Mouse (Mus musculus) layer of hippocampus, adult 2 months (tissue): ENCODE measurements around the gene Nampt. TPM values are rescaled to one million over a fixed set of nuclear protein-coding genes. Genes with fewer than 3 reads are reported as not detected.
A peak's percentile ranks its signal among the peaks of the same experiment; 100 is the strongest.

Experiments
- DNase-seq, 2 experiments: peaks; one replicate each; pipeline ENCODE4 v3.0.0; 2022; ENCODE audit warnings: low spot score in 2 of 2
- H3K27ac ChIP-seq: fragments of 200-600 bp; 2 replicates; pipeline ENCODE4 v1.8.1; 2022
- H3K4me3 ChIP-seq: fragments of 200-600 bp; 2 replicates; pipeline ENCODE4 v1.8.1; 2022; ENCODE audit warnings: mild to moderate bottlenecking
- CTCF ChIP-seq: fragments of 200-600 bp; conservative IDR thresholded peaks from 2 replicates; pipeline ENCODE4 v1.8.1; 2022; ENCODE audit warnings: antibody characterized with exemption, mild to moderate bottlenecking, moderate library complexity
- total RNA-seq, 2 experiments: library from RNA; stranded (reverse); gene quantifications; 2 replicates each; pipeline ENCODE4 v1.2.3; 2021

Gene Nampt
- total RNA-seq, 2 experiments from 2014 or later: 41.3 to 42.9 TPM

DNA sequence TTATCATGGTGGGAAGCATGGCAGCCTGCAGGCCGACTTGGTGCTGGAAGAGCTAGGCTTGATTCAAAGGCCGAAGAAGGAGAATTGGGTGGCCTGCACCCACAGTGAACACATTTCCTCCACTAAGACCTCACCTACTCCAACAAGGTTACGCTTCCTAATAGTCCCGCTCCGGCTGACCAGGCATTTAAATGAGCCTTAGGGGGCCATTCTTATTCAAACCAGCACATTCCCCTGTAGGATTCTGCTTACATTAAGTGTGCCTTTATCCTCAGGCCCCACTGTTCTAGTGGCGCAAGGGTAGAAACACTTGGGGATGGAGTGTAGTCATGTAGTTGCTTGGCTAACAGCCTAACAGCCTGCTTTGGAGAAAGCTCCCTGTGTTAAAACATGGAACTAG lies 5.2 kb downstream of the Nampt start:
- Histone ChIP-seq H3K27ac (no peak overlapping the region), H3K4me3 (no peak overlapping the region)
- no peak for DNase-seq
- no peak for TF ChIP-seq CTCF

DNA sequence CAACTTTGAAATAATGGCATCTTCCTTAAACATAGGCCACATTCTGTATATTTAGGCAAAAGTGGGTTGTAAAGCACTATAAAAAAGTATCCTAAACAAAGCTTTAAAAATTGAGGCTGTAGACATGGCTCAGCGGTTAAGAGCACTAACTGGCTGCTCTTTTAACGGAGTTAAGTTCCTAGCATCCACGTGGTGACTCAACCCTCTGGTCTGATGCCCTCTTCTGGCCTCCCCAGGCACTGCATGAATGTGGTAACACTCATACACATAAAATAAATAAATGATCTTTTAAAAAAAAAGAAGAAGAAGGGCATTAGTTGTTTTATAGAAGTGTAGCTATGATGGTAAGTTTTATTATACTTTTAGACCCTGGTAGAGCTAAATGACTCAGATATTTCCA lies 7.6 kb downstream of the Nampt start:
- Histone ChIP-seq H3K4me3 (no peak overlapping the region), H3K27ac (peak overlapping the region; percentile 82; the same call in 1 of the 2 replicates)
- peak in 1 of 2 experiments; percentile 38 for DNase-seq
- TF ChIP-seq CTCF: peak; percentile 83

DNA sequence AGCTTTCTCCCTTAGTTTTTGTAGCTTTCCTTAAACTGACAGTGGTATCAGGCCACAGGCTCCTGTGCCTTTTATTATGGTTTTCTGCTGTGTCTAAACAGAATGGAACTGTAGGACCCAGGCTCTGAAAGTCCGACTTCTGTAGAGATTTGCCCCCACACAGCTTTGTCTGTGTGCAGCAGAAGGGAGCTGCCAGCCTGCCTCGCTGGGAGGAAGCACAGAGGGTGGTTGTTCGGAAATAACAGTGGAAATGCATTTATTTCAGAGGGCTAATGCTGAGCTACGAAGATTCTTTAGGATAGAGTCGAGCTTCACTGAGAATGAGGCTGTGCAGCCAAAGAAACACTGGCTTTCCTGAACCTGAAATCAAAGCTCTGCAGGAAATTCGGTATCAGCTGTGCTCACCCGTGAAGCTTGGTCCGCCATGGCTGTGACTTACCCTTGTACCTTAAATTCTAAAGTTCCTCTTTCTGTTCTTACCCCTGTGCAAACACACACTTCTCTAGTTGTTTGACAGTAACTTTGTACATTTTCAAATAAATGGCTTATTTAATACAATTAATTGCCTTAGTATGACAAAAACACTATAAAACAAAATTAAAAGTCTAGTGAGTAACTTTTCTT lies 8.9 kb downstream of the Nampt start:
- peak overlapping the region; percentile 82 for H3K27ac ChIP-seq
- TF ChIP-seq CTCF: no peak
- DNase-seq: peak; percentile 20 to 30
- peak overlapping the region; percentile 27 for H3K4me3 ChIP-seq

DNA sequence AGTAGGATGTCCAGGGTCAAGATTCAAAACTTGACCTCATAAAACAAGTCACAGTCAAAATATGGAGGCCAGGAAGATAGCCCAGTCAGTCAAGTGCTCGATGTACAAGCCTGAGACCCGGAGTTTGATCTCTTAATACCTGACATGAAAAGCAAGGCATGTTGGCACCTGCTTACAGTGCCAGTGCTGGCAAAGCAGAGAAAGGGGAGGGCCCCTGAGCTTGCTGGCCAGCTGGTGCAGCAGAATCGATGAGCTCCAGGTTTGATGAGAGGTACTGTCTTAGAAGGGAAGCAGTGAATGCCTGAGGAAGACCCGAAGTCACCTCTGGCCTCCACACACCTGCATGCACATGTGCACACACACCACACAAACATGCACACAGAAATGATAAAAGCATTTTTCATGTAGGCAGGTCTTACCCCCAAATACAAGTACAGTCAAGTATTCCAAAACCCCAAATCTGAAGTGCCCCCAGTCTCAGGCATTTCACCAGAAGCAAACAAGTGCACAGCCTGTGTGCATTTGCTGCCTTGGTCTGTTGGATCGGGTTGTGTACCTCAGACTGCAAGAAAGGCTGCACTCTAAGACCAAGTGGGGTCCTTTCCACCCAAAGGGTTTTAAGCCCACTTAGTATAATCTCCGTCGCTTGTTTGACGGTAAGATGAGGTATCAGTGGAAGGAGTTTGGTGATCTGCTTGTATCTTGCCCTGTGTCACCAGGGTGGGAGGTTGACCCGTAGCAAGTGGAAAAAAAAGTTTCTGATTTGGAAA lies 10.2 kb downstream of the Nampt start:
- no peak overlapping the region for H3K27ac ChIP-seq
- DNase-seq: no peak
- TF ChIP-seq CTCF: no peak
- H3K4me3 ChIP-seq: no peak overlapping the region

DNA sequence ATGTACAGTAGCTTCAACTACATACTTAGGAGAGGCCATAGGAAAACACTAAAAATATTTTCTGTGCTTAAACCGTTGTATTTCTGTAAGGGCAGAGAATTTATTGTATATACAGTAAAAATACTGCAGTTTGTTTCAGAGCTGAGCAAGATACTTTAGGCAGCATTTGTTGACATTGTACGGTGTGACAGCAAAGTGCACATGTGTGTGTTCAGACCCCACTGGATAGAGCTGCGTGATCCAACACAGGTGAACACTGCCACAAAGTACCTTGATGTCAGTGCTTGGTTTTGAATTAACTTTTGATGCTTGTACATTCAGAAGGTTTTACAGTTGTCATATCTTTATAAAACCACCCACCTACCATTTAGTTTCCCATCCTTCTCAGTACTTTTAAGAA lies 12.7 kb downstream of the Nampt start:
- Histone ChIP-seq H3K27ac (no peak overlapping the region), H3K4me3 (no peak overlapping the region)
- DNase-seq: no peak
- TF ChIP-seq CTCF: no peak

DNA sequence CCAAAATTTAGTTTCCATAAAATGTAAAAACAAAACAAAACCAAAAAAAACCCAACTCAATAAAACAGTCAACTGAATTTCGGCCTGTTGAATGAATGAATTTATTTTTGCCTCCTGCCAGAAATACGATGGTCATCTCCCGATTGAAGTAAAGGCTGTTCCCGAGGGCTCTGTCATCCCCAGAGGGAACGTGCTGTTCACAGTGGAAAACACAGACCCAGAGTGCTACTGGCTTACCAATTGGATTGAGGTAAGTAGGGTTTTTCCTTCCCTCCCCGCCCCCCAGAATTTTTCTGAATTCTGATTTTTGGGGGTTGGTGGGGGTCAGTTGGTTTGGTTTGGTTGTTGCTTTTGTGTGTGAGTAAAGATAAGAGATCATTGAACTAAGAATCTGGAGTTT lies 15.4 kb downstream of the Nampt start:
- Histone ChIP-seq H3K27ac (no peak overlapping the region), H3K4me3 (no peak overlapping the region)
- TF ChIP-seq CTCF: no peak
- no peak for DNase-seq

DNA sequence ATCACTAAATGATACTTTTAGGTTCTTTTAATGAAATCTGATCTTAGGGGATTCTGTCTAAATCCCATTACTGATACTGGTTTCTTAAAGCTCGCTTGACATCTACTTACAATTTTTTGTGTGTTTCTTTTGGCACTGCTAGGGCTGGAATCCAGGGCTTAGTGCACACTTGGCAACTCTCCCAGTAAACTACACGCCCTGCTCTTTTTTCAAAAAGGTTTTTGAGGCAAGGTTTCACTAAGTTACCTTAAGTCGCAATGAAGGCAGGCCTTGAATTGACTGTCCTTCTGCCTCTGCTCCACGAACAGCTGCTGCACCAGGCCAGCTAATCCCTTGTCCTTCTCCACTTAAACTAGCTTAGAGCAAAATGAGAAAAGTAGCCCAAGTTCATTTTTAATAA lies 15.9 kb downstream of the Nampt start:
- H3K27ac ChIP-seq: no peak overlapping the region
- no peak for TF ChIP-seq CTCF
- no peak for DNase-seq

DNA sequence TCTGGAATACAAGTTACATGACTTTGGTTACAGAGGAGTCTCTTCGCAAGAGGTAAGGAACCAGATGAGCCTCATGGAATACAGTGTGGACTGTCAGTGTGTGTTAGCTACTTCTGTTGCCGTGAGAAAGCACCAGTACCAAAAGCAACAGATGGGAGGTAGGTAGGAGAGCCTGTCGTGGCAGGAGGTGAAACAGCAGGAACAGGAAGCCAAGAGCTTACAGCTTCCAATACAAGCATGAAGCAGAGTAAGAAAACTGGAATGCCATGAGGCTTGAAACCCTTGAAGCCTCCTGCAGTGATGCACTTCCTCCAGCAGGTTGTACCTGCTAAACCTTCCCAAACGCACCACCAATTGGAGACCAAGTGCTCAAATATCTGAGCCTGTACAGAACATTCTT lies 19.1 kb downstream of the Nampt start:
- Histone ChIP-seq H3K4me3 (no peak overlapping the region), H3K27ac (peak overlapping the region; percentile 28; the same call in 1 of the 2 replicates)
- TF ChIP-seq CTCF: peak; percentile 36
- DNase-seq: no peak

More for the DNA sequence above, 15.9 kb downstream of the Nampt start:
- H3K4me3 ChIP-seq: no peak overlapping the region

DNA sequence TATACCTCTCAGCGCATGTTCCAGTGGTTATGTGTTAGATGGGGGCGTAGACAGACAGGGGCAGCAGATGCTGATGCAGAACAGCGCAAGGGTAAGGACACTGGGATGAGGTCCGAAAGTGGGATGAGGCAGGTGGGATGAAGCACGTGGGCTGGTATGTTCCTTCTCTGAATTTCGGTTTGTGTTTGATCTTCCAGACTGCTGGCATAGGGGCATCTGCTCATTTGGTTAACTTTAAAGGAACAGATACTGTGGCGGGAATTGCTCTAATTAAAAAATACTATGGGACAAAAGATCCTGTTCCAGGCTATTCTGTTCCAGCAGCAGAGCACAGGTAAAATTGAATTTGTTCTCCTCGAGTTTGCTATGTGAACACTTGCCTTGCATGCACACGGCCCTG lies 19.6 kb downstream of the Nampt start:
- TF ChIP-seq CTCF: no peak
- Histone ChIP-seq H3K4me3 (no peak overlapping the region), H3K27ac (peak overlapping the region; percentile 28; the same call in 1 of the 2 replicates)
- DNase-seq: no peak

DNA sequence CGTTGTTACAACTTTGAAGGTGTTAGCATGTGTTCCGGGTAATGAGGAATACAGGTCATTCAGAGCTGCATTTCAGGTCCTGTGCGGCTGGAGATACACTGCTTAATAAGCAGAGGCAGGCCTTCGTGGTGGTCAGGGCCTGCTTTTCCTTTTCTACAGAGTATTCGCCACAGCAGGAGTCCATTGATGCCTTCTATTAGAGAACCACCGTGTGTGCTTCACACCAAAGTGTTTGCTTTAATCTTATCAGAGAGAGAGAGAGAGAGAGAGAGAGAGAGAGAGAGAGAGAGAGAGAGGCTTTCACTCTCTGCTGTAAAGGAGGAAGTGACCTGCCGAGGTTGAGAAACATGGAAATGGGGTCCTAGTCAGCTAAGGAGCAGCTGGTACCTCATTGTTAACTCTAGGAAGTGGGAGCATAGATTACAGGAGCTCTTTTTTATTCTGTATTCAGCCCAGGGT lies 22.1 kb downstream of the Nampt start:
- no peak for TF ChIP-seq CTCF
- Histone ChIP-seq H3K4me3 (no peak overlapping the region), H3K27ac (no peak overlapping the region)
- DNase-seq: no peak

DNA sequence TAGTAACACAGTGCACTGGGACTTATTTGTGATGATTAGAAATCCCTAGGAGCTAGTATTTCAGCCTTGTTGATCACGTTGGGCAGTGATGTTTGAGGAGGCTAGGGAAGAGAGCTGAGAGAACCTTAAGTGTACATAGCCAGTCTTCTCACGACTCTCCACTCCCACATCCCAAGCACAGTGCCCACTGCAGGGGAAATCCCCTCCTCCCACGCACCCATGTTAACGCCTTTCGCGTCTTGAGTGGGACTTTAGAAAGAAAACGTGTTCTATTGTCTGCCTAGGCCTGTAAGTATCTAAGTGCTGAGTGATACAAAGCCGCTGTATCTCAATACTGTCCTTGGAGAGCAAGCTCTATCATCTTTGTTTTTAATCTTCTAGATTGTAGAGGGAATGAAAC lies 27.0 kb downstream of the Nampt start:
- no peak for DNase-seq
- Histone ChIP-seq H3K27ac (no peak overlapping the region), H3K4me3 (no peak overlapping the region)
- TF ChIP-seq CTCF: no peak

DNA sequence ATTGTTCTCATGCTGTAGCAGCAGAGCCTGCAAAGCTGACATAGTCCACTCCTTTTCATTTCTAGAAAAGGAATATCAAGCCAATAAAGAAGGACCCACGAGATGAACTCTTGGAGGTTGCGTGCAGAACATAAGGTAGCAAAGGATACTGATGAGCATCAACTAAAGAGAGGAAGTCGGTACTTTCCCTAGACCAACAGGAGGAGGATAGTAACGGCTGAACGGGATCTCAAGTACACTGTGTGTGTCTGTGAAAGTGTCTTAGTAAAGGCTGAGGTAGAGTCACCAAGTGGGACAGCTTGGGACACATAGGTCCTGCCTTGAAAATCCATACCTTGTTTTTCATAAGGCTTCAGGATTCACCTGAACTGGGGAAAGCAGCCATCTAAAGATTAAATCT lies 34.4 kb downstream of the Nampt start:
- no peak overlapping the region for H3K4me3 ChIP-seq
- DNase-seq: no peak
- no peak for TF ChIP-seq CTCF
- H3K27ac ChIP-seq: no peak overlapping the region

DNA sequence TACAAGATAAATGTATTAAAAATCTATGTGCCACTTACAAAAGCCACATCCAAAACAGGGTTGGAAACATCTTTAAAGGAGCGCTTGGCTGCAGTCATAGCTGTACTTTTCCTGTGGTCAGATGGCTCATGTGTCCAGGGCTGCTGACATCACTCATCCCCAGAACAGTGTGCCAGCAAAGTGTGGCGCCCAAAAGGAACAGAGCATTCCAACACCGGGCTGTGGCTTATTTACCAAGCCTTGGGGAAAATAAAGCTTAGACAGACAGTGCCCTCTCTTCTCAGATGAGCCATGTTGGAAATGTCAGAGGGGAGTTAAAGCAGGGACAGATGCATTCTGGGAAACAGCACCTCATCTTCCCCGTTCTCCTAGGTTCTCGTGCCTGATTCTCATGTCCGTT lies 35.5 kb downstream of the Nampt start:
- no peak for DNase-seq
- H3K4me3 ChIP-seq: no peak overlapping the region
- no peak for TF ChIP-seq CTCF
- H3K27ac ChIP-seq: no peak overlapping the region

DNA sequence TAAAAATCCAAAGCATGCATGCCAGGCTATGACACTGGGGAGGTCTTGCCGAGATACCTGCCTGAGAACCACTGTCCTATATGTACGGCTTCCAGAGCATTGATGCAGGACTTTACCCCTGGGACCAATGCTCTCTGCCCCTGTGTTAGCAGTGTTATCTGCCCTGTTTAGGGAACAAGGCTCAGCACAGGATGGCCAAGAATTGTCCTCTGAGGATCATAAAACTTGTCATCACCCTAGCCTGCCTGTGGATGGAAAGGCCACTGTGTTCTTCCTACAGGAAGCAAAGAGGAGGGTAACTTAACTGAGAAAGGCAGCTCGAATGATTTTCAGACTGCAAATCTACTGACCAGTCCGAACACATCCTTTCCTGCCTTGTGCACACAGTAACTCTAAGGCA lies 36.1 kb downstream of the Nampt start:
- H3K4me3 ChIP-seq: no peak overlapping the region
- no peak overlapping the region for H3K27ac ChIP-seq
- TF ChIP-seq CTCF: no peak
- no peak for DNase-seq
